Mouse (Mus musculus): Measurements from ENCODE around the gene Wdr25.

DNA sequence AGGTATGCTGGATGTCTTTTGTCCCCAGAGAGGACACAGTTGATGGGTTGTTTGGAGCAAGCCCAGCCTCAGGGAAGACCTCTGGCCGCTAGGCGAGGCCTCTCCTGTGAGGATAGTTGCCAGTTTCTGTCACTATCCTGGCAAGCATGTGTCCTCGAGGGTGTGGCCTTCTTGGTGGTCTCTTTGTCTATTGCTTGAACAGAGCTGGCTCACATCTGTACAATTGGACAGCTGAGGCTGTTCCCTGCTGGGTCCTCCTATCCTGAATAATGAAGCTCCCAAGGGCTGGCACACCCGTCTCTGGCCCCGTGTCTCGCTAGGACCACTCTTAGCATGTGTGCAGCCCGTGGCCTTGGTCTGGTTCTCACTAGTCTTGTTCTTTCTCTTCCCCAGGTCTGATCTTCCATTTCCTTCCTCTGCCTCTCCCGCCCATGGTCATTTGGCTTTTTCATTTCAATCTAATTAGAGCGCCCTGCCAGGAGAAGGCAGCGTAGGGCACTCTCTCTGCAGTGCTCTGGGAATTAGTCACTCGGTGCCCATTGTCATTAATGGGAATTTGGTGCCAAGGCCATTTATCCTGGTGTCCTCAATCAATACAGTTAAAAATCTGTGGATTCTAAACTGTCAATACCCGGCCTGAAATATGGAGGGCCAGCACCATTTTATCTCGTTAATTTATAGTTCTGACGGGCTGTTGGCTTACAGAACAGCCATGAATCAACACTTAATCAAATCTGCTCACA, 88.7 kb downstream of the Wdr25 start:
- no peak for TF ChIP-seq GATA1 (IDR thresholded peaks at IDR 0.05; ENCODE audit: borderline replicate concordance, low read length)
- no peak for TF ChIP-seq FLI1 (IDR thresholded peaks at IDR 0.05; ENCODE audit: low read length)
